Mouse (Mus musculus) MEL (cell line): ENCODE data around the gene Ndufa10. TPM values are rescaled to one million over a fixed set of nuclear protein-coding genes. Genes with fewer than 3 reads are reported as not detected.

Source experiments
- DNase-seq: peaks from one replicate; pipeline ENCODE4 v3.0.0; 2011; ENCODE audit warnings: low read depth, low spot score
- H3K27ac ChIP-seq: 2 replicates; pipeline ENCODE4 v1.5.1; 2012; ENCODE audit warnings: low read depth, mild to moderate bottlenecking, control low read depth, low read length, moderate library complexity; ENCODE audit not compliant: control insufficient read depth
- H3K27me3 ChIP-seq, 2 experiments: fragments of 150-350 bp in 1 of 2; sonication (generic) in 1 of 2; 2 replicates each; pipeline ENCODE4 v1.6.1; 2012; ENCODE audit warnings: low read length in 2 of 2, mild to moderate bottlenecking in 2 of 2, improper control_type of control experiment in 1 of 2, moderate library complexity in 1 of 2; ENCODE audit not compliant: insufficient read depth in 2 of 2, control insufficient read depth in 1 of 2
- H3K36me3 ChIP-seq, 2 experiments: 2 replicates each; pipeline ENCODE4 v1.6.1; 2012 to 2014; ENCODE audit warnings: low read length in 2 of 2, improper control_type of control experiment in 1 of 2, inconsistent platforms in 1 of 2, mild to moderate bottlenecking in 1 of 2; ENCODE audit not compliant: insufficient read depth in 2 of 2, control insufficient read depth in 1 of 2
- H3K4me1 ChIP-seq, 2 experiments: fragments of 150-350 bp in 1 of 2; sonication (generic) in 1 of 2; 2 replicates each; pipeline ENCODE4 v1.6.1; 2012; ENCODE audit warnings: low read length in 2 of 2, improper control_type of control experiment in 1 of 2, mild to moderate bottlenecking in 1 of 2; ENCODE audit not compliant: insufficient read depth in 2 of 2, control insufficient read depth in 1 of 2
- H3K4me3 ChIP-seq, 2 experiments: fragments of 150-350 bp in 1 of 2; sonication (generic) in 1 of 2; 2 replicates each; pipeline ENCODE4 v1.5.1; 2012; ENCODE audit warnings: low read depth in 2 of 2, low read length in 2 of 2, mild to moderate bottlenecking in 2 of 2, moderate library complexity in 2 of 2, control low read depth in 1 of 2, improper control_type of control experiment in 1 of 2; ENCODE audit not compliant: control insufficient read depth in 1 of 2, insufficient read depth in 1 of 2
- H3K79me2 ChIP-seq: 2 replicates; pipeline ENCODE4 v1.6.1; 2012; ENCODE audit warnings: mild to moderate bottlenecking, low read length, moderate library complexity; ENCODE audit not compliant: control insufficient read depth, poor library complexity, insufficient read depth
- H3K9ac ChIP-seq: 2 replicates; pipeline ENCODE4 v1.6.1; 2012; ENCODE audit warnings: low read depth, mild to moderate bottlenecking, control low read depth, low read length, moderate library complexity; ENCODE audit not compliant: control insufficient read depth, poor library complexity, severe bottlenecking
- H3K9me3 ChIP-seq: fragments of 150-350 bp; sonication (generic); replicated peaks from 2 replicates; pipeline ENCODE4 v1.6.1; 2012; ENCODE audit warnings: mild to moderate bottlenecking, low read length, improper control_type of control experiment, moderate library complexity; ENCODE audit not compliant: insufficient read depth
- CHD1 ChIP-seq: IDR thresholded peaks from 2 replicates; pipeline ENCODE4 v1.6.1; 2012; ENCODE audit warnings: low read depth, mild to moderate bottlenecking, inconsistent platforms, low read length, improper control_type of control experiment
- CHD2 ChIP-seq: IDR thresholded peaks from 2 replicates; pipeline ENCODE4 v1.6.1; 2011; ENCODE audit warnings: low read length, improper control_type of control experiment
- CTCF ChIP-seq, 3 experiments: IDR thresholded peaks in 2 of 3; conservative IDR thresholded peaks in 1 of 3; 2 replicates each; pipeline ENCODE4 v1.5.1; 2011 to 2012; ENCODE audit warnings: low read length in 3 of 3, low read depth in 2 of 3, mild to moderate bottlenecking in 2 of 3, improper control_type of control experiment in 1 of 3, inconsistent platforms in 1 of 3, mixed read lengths in 1 of 3, moderate library complexity in 1 of 3; ENCODE audit not compliant: control insufficient read depth in 1 of 3, insufficient read depth in 1 of 3, poor library complexity in 1 of 3, severe bottlenecking in 1 of 3
- E2F4 ChIP-seq: IDR thresholded peaks from 2 replicates; pipeline ENCODE4 v1.6.1; 2011; ENCODE audit warnings: low read depth, low read length, improper control_type of control experiment, borderline replicate concordance
- ETS1 ChIP-seq: IDR thresholded peaks from 2 replicates; pipeline ENCODE4 v1.6.1; 2012; ENCODE audit warnings: low read depth, mild to moderate bottlenecking, inconsistent platforms, low read length, improper control_type of control experiment, moderate library complexity
- JUND ChIP-seq: IDR thresholded peaks from 2 replicates; pipeline ENCODE4 v1.6.1; 2011; ENCODE audit warnings: low read depth, mild to moderate bottlenecking, improper control_type of control experiment, low read length
- KAT2A ChIP-seq: conservative IDR thresholded peaks from 2 replicates; pipeline ENCODE4 v1.6.1; 2012; ENCODE audit warnings: low read depth, low read length, improper control_type of control experiment, inconsistent platforms
- MXI1 ChIP-seq: IDR thresholded peaks from 2 replicates; pipeline ENCODE4 v1.6.1; 2011; ENCODE audit warnings: mild to moderate bottlenecking, low read depth, low read length, improper control_type of control experiment
- NELFE ChIP-seq: IDR thresholded peaks from 2 replicates; pipeline ENCODE4 v1.6.1; 2011; ENCODE audit warnings: low read depth, low read length, improper control_type of control experiment
- NRF1 ChIP-seq: IDR thresholded peaks from 2 replicates; pipeline ENCODE4 v1.6.1; 2014; ENCODE audit warnings: low read depth, mild to moderate bottlenecking, inconsistent platforms, low read length, improper control_type of control experiment, moderate library complexity; ENCODE audit not compliant: poor library complexity, insufficient read depth, severe bottlenecking
- RAD21 ChIP-seq: IDR thresholded peaks from 2 replicates; pipeline ENCODE4 v1.6.1; 2011; ENCODE audit warnings: mild to moderate bottlenecking, low read depth, low read length, improper control_type of control experiment
- SMC3 ChIP-seq: IDR thresholded peaks from 2 replicates; pipeline ENCODE4 v1.6.1; 2011; ENCODE audit warnings: low read depth, low read length, improper control_type of control experiment
- TBP ChIP-seq: IDR thresholded peaks from 2 replicates; pipeline ENCODE4 v1.8.0; 2011; ENCODE audit warnings: low read depth, low read length, improper control_type of control experiment
- TCF12 ChIP-seq: IDR thresholded peaks from 2 replicates; pipeline ENCODE4 v1.6.1; 2014; ENCODE audit warnings: low read depth, mild to moderate bottlenecking, inconsistent platforms, low read length, improper control_type of control experiment, moderate library complexity
- USF2 ChIP-seq, 2 experiments: IDR thresholded peaks; 2 replicates each; pipeline ENCODE4 v1.6.1; 2011 to 2012; ENCODE audit warnings: improper control_type of control experiment in 2 of 2, low read length in 2 of 2, borderline replicate concordance in 1 of 2, inconsistent platforms in 1 of 2, low read depth in 1 of 2, mild to moderate bottlenecking in 1 of 2; ENCODE audit not compliant: insufficient read depth in 1 of 2
- ZC3H11A ChIP-seq: IDR thresholded peaks from 2 replicates; pipeline ENCODE4 v1.6.1; 2012; ENCODE audit warnings: low read depth, mild to moderate bottlenecking, inconsistent platforms, low read length, improper control_type of control experiment
- ZNF384 ChIP-seq: IDR thresholded peaks from 2 replicates; pipeline ENCODE4 v1.6.1; 2012; ENCODE audit warnings: low read depth, mild to moderate bottlenecking, inconsistent platforms, low read length, improper control_type of control experiment
- polyA plus RNA-seq, 2 experiments: library from polyadenylated mRNA; stranded (reverse) in 1 of 2; unstranded in 1 of 2; fragments of >175 nt in 1 of 2; fragments of >200 nt in 1 of 2; gene quantifications; 2 replicates each; pipeline versions ENCODE4 v1.2.1 to v1.2.4; 2012; ENCODE audit warnings: low replicate concordance in 2 of 2, low read depth in 1 of 2; ENCODE audit not compliant: insufficient read length in 2 of 2, insufficient read depth in 1 of 2, missing spikeins in 1 of 2
- total RNA-seq: library from RNA; depleted of rRNA; stranded (reverse); fragments of 300-350 nt; gene quantifications from 2 replicates; pipeline ENCODE4 v1.2.3, GENCODE M21; 2012

Gene Ndufa10
- total and polyA plus RNA-seq, 3 experiments: 228 to 873 (median 533) TPM

GRCm38 (mm10) chr1:92453751-92454445, 19.8 kb downstream of the Ndufa10 start:
- H3K79me2 ChIP-seq: no peaks in the 10 kb centered on the region

GRCm38 (mm10) chr1:92448293-92448692, 25.4 kb downstream of the Ndufa10 start:
- Histone ChIP-seq H3K9ac (no peak overlapping the region), H3K27ac (no peak overlapping the region), H3K9me3 (no peaks in the 10 kb centered on the region)
- no peak for TF ChIP-seq KAT2A
- no peak for TF ChIP-seq USF2 (IDR thresholded peaks at IDR 0.05; ENCODE audit: borderline replicate concordance in 1 of 2, insufficient read depth in 1 of 2, low read depth in 1 of 2, low read length in 2 of 2)
- no peak for TF ChIP-seq ZNF384
- TF ChIP-seq TCF12: no peak
- no peak for TF ChIP-seq RAD21
- TF ChIP-seq, all 39 proteins: peak for 0
- H3K36me3 ChIP-seq: peaks cover 0 to 29% of the 10 kb centered on the region in 2 experiments; a peak in 2 of 4 replicates
- no peak for DNase-seq
- H3K4me3 ChIP-seq: no peak overlapping the region
- no peaks in the 10 kb centered on the region for H3K27me3 ChIP-seq
- H3K79me2 ChIP-seq: no peaks in the 10 kb centered on the region
- H3K4me1 ChIP-seq: no peaks in the 10 kb centered on the region

More at GRCm38 (mm10) chr1:92453751-92454445, 19.8 kb downstream of the Ndufa10 start:
- H3K9ac ChIP-seq: no peak overlapping the region
- H3K27ac ChIP-seq: no peak overlapping the region
- no peaks in the 10 kb centered on the region for H3K9me3 ChIP-seq
- H3K27me3 ChIP-seq: no peaks in the 10 kb centered on the region
- H3K36me3 ChIP-seq: peaks cover 0 to 45% of the 10 kb centered on the region in 2 experiments; a peak in 2 of 4 replicates
- no peaks in the 10 kb centered on the region for H3K4me1 ChIP-seq
- TF ChIP-seq TBP (no peak), ZNF384 (no peak), MXI1 (no peak), RAD21 (peak; percentile 90), CHD2 (no peak), NRF1 (no peak), TCF12 (no peak), CTCF (IDR thresholded peaks at IDR 0.05 in 2 of 3, conservative IDR thresholded peaks at IDR 0.05 in 1 of 3; ENCODE audit: control insufficient read depth in 1 of 3, insufficient read depth in 1 of 3, low read depth in 2 of 3, low read length in 3 of 3, poor library complexity in 1 of 3, severe bottlenecking in 1 of 3) (peak; percentile 33 to 85 (median 69)), SMC3 (peak; percentile 57), CHD1 (no peak), NELFE (no peak), ETS1 (0 out of 2 replicates have a peak, but pooled peaks have one; percentile 1), KAT2A (no peak), JUND (no peak), ZC3H11A (peak; percentile 80), E2F4 (no peak)
- DNase-seq: peak; percentile 74
- no peak overlapping the region for H3K4me3 ChIP-seq
